In the genomic region with DNA sequence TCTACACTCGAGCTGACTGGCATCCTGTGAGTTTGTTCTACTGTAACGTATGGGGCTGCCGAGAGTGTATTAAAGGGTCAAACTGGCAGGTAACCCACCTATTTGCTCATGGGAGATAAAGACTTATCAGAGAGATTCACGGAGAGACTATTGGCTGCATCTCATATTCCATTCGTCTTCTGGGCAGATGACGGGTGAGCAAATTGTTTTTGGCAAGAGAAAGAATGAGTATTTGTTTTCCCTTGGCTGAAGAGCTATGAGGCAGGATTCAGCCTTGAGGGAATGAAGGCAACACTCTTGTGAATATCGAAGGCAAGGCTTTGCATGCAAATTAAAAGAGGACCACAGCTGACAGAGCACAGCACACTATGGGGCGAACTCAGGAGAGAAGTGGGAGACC, we compare ENCODE assay signal across 15 mouse cellular contexts. TPM values are rescaled to one million over a fixed set of nuclear protein-coding genes. Genes with fewer than 3 reads are reported as not detected.
DNase-seq lines count a peak whose midpoint lies in the region; ATAC-seq and TF ChIP-seq lines count a peak whose summit lies in the region.
"Had no signal": no experiment of that assay in that cellular context is flagged by ENCODE, and none has a peak within 500 bp of the region (broad histone marks: within the 10 kb centered on the region; RNA-seq: fewer than 3 reads in every experiment).

No protein-coding gene starts in this region.

- no peak for TF ChIP-seq CTCF in cerebellum, adult 2 months (IDR thresholded peaks at IDR 0.05; ENCODE audit: borderline replicate concordance, insufficient read depth, low read depth, low read length)
- no peak for TF ChIP-seq CTCF in heart, postnatal 0 days (IDR thresholded peaks at IDR 0.05; ENCODE audit: low read depth)
- TF ChIP-seq CTCF in left cerebral cortex, adult 2 months (IDR thresholded peaks at IDR 0.05), result no peak

- no peak overlapping the region for H3K4me3 ChIP-seq in cerebellum, adult 2 months (replicated peaks; ENCODE audit: insufficient read depth, low read depth, low read length)
- no peak overlapping the region for H3K4me3 ChIP-seq in heart, postnatal 0 days (ENCODE audit: low read depth, low read length)
- H3K4me3 ChIP-seq in left cerebral cortex, adult 2 months, result no peak overlapping the region
- H3K4me3 ChIP-seq: hindbrain, embryonic 12.5 days; limb, embryonic 15.5 days had no signal

- H3K9me3 ChIP-seq in heart, postnatal 0 days (replicated peaks; ENCODE audit: control insufficient read depth, low read length), result no peaks in the 10 kb centered on the region
- H3K9me3 ChIP-seq: hindbrain, embryonic 12.5 days; limb, embryonic 15.5 days had no signal

- no peak for TF ChIP-seq EP300 in heart, postnatal 0 days (IDR thresholded peaks at IDR 0.05; ENCODE audit: low read depth)

- intact Hi-C loops in heart, postnatal 10 days (cut with DNase I), result no loop called here
- intact Hi-C loops in left cerebral cortex, adult 2 months (cut with DNase I), result no loop called here

- TF ChIP-seq POLR2A in cerebellum, adult 2 months (IDR thresholded peaks at IDR 0.05; ENCODE audit: borderline replicate concordance, insufficient read depth, low read length), result no peak

- no peaks in the 10 kb centered on the region for H3K27me3 ChIP-seq in cerebellum, adult 2 months (ENCODE audit: control insufficient read depth, insufficient read depth, low read length)
- no peaks in the 10 kb centered on the region for H3K27me3 ChIP-seq in heart, postnatal 0 days (ENCODE audit: control insufficient read depth, insufficient read depth, low read length)
- H3K27me3 ChIP-seq: hindbrain, embryonic 12.5 days; limb, embryonic 15.5 days had no signal

- no peak overlapping the region for H3K9ac ChIP-seq in heart, postnatal 0 days (replicated peaks; ENCODE audit: low read depth, low read length)
- H3K9ac ChIP-seq: hindbrain, embryonic 12.5 days; limb, embryonic 15.5 days; lung, embryonic 14.5 days had no signal

- H3K36me3 ChIP-seq in heart, postnatal 0 days (replicated peaks; ENCODE audit: control insufficient read depth, insufficient read depth, low read length), result no peaks in the 10 kb centered on the region
- H3K36me3 ChIP-seq: hindbrain, embryonic 12.5 days; limb, embryonic 15.5 days had no signal

- H3K27ac ChIP-seq in cerebellum, adult 2 months (ENCODE audit: insufficient read depth, low read length), result peak overlapping the region; percentile 59; the same call in 1 of the 2 replicates
- H3K27ac ChIP-seq in heart, postnatal 0 days (ENCODE audit: low read depth), result peak overlapping the region; percentile 86; the same call in 1 of the 2 replicates
- peak overlapping the region; percentile 65 for H3K27ac ChIP-seq in left cerebral cortex, adult 2 months
- H3K27ac ChIP-seq: hindbrain, embryonic 12.5 days; limb, embryonic 15.5 days had no signal

- H3K4me1 ChIP-seq in cerebellum, adult 2 months (ENCODE audit: control insufficient read depth, insufficient read depth, low read length), result peaks cover 3% of the 10 kb centered on the region; the same call in 1 of the 2 replicates
- peaks cover 44% of the 10 kb centered on the region for H3K4me1 ChIP-seq in heart, postnatal 0 days (ENCODE audit: control insufficient read depth, insufficient read depth)
- H3K4me1 ChIP-seq: hindbrain, embryonic 12.5 days had no signal

- H3K4me2 ChIP-seq in heart, postnatal 0 days (ENCODE audit: low read depth, low read length), result no peak overlapping the region
- H3K4me2 ChIP-seq: hindbrain, embryonic 12.5 days; limb, embryonic 15.5 days; lung, embryonic 14.5 days had no signal

- 23% methylated on average over 8 of the region's 8 CpGs for WGBS in cerebellum, adult 2 months
- 54% methylated on average over 8 of the region's 8 CpGs for WGBS in heart, postnatal 0 days

- peak in 1 of 2 experiments; percentile 8 for DNase-seq in cerebellum, adult 2 months
- DNase-seq in cerebellum, adult 8-10 months, result no peak
- DNase-seq in heart, postnatal 0 days (ENCODE audit: low spot score), result no peak
- no peak for DNase-seq in heart, postnatal 10 days
- no peak for DNase-seq in left cerebral cortex, adult 2 months (ENCODE audit: extremely low spot score in 1 of 2, low spot score in 2 of 2)
- no peak for DNase-seq in left cerebral cortex, adult 18-20 months (ENCODE audit: low spot score in 2 of 2)
- peak; percentile 84 for DNase-seq in brain, adult 2 months (ENCODE audit: low read depth, low spot score)
- DNase-seq in embryo, embryonic 10 days (ENCODE audit: low spot score), result no peak
- DNase-seq: heart, adult 18-20 months; lung, embryonic 14.5 days had no signal

- no peak for ATAC-seq in heart, postnatal 0 days (ENCODE audit: insufficient read depth, low read depth)
- ATAC-seq: activated CD4-positive, CD25-positive, alpha-beta regulatory T cell, adult 4 months had no signal

RNA-seq across cellular contexts. Expression of a gene that starts 4.0 kb away (rescaled TPM):
- polyA plus RNA-seq in cerebellum, adult 2 months (2012; rRNA removed), result 2.8 and 3.1 TPM in 2 replicates
- 4.5 and 5.6 TPM in 2 replicates for total RNA-seq in heart, postnatal 0 days (2014; rRNA removed; ENCODE audit: low replicate concordance)
- polyA plus RNA-seq in heart, postnatal 0 days (2015; fragmentation: Nextera tagmentation; extraction: Ambion mirVana), result 0.82 TPM in 2 replicates
- 10 to 100 TPM; 13.4 to 16.9 TPM for total RNA-seq in heart, postnatal 10 days (2021)
- 1 to 10 TPM; 3.1 to 4.1 TPM for total RNA-seq in left cerebral cortex, adult 2 months (2021)
- 1 to 10 TPM; 3.2 to 3.3 TPM for total RNA-seq in left cerebral cortex, adult 18-20 months (2021)
- total RNA-seq: MEL had no signal
- polyA plus RNA-seq: activated CD4-positive, CD25-positive, alpha-beta regulatory T cell, adult 4 months; C2C12 had no signal
